Mouse (Mus musculus) E14TG2a.4 (cell line): ENCODE measurements around the gene Gm20388.

Experiments used
- CTCF ChIP-seq: conservative IDR thresholded peaks from 2 replicates; pipeline ENCODE4 v1.5.1; 2014; ENCODE audit warnings: low read length
- NANOG ChIP-seq: IDR thresholded peaks from 2 replicates; pipeline ENCODE4 v1.6.1; 2014; ENCODE audit warnings: borderline replicate concordance, low read length, mixed read lengths
- POU5F1 ChIP-seq: IDR thresholded peaks from 2 replicates; pipeline ENCODE4 v1.6.1; 2014; ENCODE audit warnings: low read length, borderline replicate concordance

GRCm38 (mm10) chr8:121218486-121218885 lies 1307.8 kb downstream of the Gm20388 start:
- peak; percentile 81 for TF ChIP-seq CTCF
- TF ChIP-seq NANOG = no peak
- TF ChIP-seq POU5F1 = no peak
